Mouse (Mus musculus): ENCODE measurements around the gene Oas2.

- TF ChIP-seq CTCF (IDR thresholded peaks at IDR 0.05; ENCODE audit: low read depth) (no peak), EP300 (IDR thresholded peaks at IDR 0.05; ENCODE audit: low read depth) (no peak)
Measured at GRCm38 (mm10) chr5:120778941-120779340, 29.3 kb upstream of the Oas2 start.

Measured in liver, postnatal 0 days (tissue).